Mouse (Mus musculus) forebrain, embryonic 14.5 days (tissue): ENCODE results near the gene Rasa4. TPM values are rescaled to one million over a fixed set of nuclear protein-coding genes. Genes with fewer than 3 reads are reported as not detected.
A peak's percentile ranks its signal among the peaks of the same experiment; 100 is the strongest.

Source experiments
- ATAC-seq: fragments of 200-750 bp; cut with Nextera tagmentation; 2 replicates; pipeline ENCODE4 v1.8.0; 2017; ENCODE audit warnings: mild to moderate bottlenecking, moderate library complexity
- DNase-seq: peaks from one replicate; pipeline ENCODE4 v3.0.0-alpha.2; 2015; ENCODE audit warnings: low spot score
- H3K27ac ChIP-seq: fragments of 300-500 bp; sonication (generic); 2 replicates; pipeline ENCODE4 v1.5.1; 2014; ENCODE audit warnings: low read depth, mild to moderate bottlenecking, control low read depth, low read length, moderate library complexity
- H3K27me3 ChIP-seq: fragments of 300-500 bp; sonication (generic); replicated peaks from 2 replicates; pipeline ENCODE4 v1.6.1; 2014; ENCODE audit warnings: low read length, control low read depth, mixed read lengths; ENCODE audit not compliant: control insufficient read depth, insufficient read depth
- H3K36me3 ChIP-seq: fragments of 300-500 bp; sonication (generic); 2 replicates; pipeline ENCODE4 v1.6.1; 2014; ENCODE audit warnings: low read length, control low read depth; ENCODE audit not compliant: control insufficient read depth, insufficient read depth
- H3K4me1 ChIP-seq: fragments of 300-500 bp; sonication (generic); 2 replicates; pipeline ENCODE4 v1.6.1; 2014; ENCODE audit warnings: antibody characterized with exemption, low read length, control low read depth; ENCODE audit not compliant: control insufficient read depth, insufficient read depth
- H3K4me2 ChIP-seq: fragments of 300-500 bp; sonication (generic); 2 replicates; pipeline ENCODE4 v1.6.1; 2014; ENCODE audit warnings: mild to moderate bottlenecking, control low read depth, low read length
- H3K4me3 ChIP-seq: fragments of 300-500 bp; sonication (generic); 2 replicates; pipeline ENCODE4 v1.5.1; 2014; ENCODE audit warnings: low read depth, low read length, control low read depth
- H3K9ac ChIP-seq: fragments of 300-500 bp; sonication (generic); 2 replicates; pipeline ENCODE4 v1.6.1; 2014; ENCODE audit warnings: mild to moderate bottlenecking, low read length, control low read depth, moderate library complexity
- H3K9me3 ChIP-seq: fragments of 300-500 bp; sonication (generic); replicated peaks from 2 replicates; pipeline ENCODE4 v1.6.1; 2016; ENCODE audit warnings: low read length, control low read depth, mixed read lengths; ENCODE audit not compliant: control insufficient read depth
- WGBS: fragments of 180-500 bp; shearing (Covaris S2); extraction: QIAGEN DNeasy Blood & Tissue Kit; methylation state at CpG from one replicate; pipeline ENCODE4 v1.1.7; 2014; 5-methylcytosine and 5-hydroxymethylcytosine counted together
- polyA plus RNA-seq: library from polyadenylated mRNA; unstranded; fragments of >200 nt; fragmentation: Nextera tagmentation; extraction: Ambion mirVana; gene quantifications from 2 replicates; pipeline ENCODE4 v1.2.1, GENCODE M21; 2014

The Rasa4 gene
- polyA plus RNA-seq, 1 experiment from 2014 or later: 4.9 TPM

DNA sequence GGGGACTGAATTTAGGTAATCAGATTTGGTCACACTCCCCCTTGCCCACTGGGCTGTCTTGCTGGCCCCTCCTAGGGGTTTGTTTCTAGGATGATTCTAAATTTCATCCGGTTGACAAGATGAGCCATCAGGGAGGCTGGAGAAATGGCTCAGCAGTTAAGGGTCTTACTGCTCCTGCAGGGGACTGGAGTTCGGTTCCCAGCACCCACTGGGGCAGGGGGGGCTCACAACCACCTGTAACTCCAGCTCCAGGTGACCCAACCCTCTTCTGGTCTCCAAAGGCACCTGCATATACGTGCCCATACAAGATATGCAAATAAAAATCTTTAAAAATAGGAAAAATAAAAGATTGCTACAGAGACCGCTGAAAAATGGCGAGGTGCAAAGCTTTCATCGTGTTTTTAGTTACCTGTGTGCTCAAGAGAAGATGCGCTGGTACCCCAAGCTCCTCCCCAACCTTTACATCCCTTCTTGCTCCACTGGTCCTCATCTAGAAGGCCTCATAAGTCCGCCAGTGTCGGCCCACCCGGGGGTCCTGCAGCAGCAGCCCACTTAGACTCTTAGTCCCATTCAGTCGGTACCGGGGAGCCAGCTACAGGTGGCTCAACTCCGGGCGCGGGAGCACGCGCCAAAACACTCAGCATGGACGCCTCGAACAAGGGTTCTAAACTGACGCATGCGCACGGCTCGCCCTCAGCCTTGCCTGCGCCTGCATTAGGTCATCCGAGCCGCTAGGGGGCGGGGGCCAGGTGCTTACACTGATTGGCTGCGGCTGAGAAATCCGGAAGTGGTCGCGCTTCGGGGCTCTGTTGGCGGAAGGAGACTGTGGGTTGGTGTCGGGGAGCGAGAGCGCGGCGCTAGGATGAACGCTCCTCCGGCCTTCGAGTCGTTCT, 32.4 kb downstream of the Rasa4 start, which contains the start of gene Polr2j:
Polr2j (plus strand) TSS at position 741 of the 893 bp plus-strand sequence.
- 0 out of 2 replicates have a peak within 1 kb of the TSS, but pooled peaks have one; percentile 44 for H3K27ac ChIP-seq
- peak within 1 kb of the TSS; percentile 80 for H3K4me3 ChIP-seq
- H3K36me3 ChIP-seq: peaks cover 16% of the 10 kb centered on the region
- WGBS: 3% methylated on average over 42 of the region's 42 CpGs
- H3K9me3 ChIP-seq: no peaks in the 10 kb centered on the region
- peak within 1 kb of the TSS; percentile 86 for H3K4me2 ChIP-seq
- H3K9ac ChIP-seq: peak within 1 kb of the TSS; percentile 77
- H3K27me3 ChIP-seq: no peaks in the 10 kb centered on the region
- peaks cover 12% of the 10 kb centered on the region for H3K4me1 ChIP-seq
- peak; percentile 97 for ATAC-seq
- DNase-seq: peak; percentile 98

DNA sequence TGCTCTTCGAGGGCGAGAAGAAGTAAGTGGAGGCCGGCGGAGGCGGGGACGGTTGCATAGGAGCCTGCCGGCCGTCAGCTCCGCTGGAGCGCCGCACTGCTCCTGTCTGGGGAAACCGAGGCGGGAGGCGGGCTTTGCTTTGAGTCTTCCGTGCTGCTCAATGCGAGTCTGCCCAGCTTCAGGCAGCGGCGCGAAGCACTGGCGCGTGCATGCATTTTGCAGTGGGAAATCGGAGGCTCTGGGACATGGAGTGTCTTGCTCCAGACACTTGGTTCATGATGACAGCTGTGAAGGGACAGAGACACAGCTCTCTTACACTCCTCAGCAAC, 33.0 kb downstream of the Rasa4 start:
- Histone ChIP-seq H3K9me3 (no peaks in the 10 kb centered on the region), H3K4me2 (peak overlapping the region; percentile 86), H3K9ac (peak overlapping the region; percentile 77), H3K36me3 (peaks cover 22% of the 10 kb centered on the region), H3K27me3 (no peaks in the 10 kb centered on the region), H3K4me3 (peak overlapping the region; percentile 80), H3K4me1 (peaks cover 12% of the 10 kb centered on the region), H3K27ac (0 out of 2 replicates have a peak overlapping the region, but pooled peaks have one; percentile 44)
- no peak for DNase-seq
- WGBS: under 1% methylated on average over 22 of the region's 22 CpGs
- peak; percentile 60 for ATAC-seq

DNA sequence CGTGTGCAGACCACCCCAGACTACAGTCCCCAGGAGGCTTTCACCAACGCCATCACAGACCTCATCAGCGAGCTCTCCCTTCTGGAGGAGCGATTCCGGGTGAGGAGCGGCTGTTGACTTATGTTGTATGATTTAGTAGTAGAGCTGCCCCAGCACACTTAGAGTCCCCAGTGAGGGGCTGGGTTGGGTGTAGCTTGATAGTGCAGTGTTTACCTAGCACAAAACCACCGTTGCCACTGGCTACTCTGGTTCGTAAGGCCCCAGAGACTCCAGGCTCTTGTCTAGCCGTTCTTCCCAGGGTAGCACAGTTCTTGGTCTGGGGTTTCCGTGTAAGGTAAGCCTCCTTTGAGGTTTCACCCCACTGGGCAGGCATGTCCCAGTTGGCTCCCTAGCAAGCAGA, 38.4 kb downstream of the Rasa4 start:
- WGBS: 91% methylated on average over 10 of the region's 10 CpGs

GRCm38 (mm10) chr5:136135571-136136291, 52.0 kb downstream of the Rasa4 start, which contains the start of the genes Lrwd1 and Alkbh4:
Lrwd1 (minus strand) TSS chr5:136136074.
Alkbh4 (plus strand) TSS chr5:136136146.
- DNase-seq (peak; percentile 98), ATAC-seq (peak; percentile 97)
- Histone ChIP-seq H3K4me3 (peak within 1 kb of the TSS; percentile 80), H3K9me3 (no peaks in the 10 kb centered on the region), H3K27me3 (no peaks in the 10 kb centered on the region), H3K27ac (no peak within 1 kb of the TSS; the same call in 1 of the 2 replicates), H3K4me2 (peak within 1 kb of the TSS; percentile 77), H3K9ac (peak within 1 kb of the TSS; percentile 72), H3K36me3 (peaks cover 43% of the 10 kb centered on the region), H3K4me1 (peaks cover 8% of the 10 kb centered on the region)
- under 1% methylated on average over 60 of the region's 60 CpGs for WGBS

More for the DNA sequence above, 38.4 kb downstream of the Rasa4 start:
- Histone ChIP-seq H3K27ac (no peak overlapping the region), H3K36me3 (peaks cover 73% of the 10 kb centered on the region), H3K9ac (no peak overlapping the region), H3K4me1 (peaks cover 6% of the 10 kb centered on the region), H3K4me3 (no peak overlapping the region), H3K4me2 (no peak overlapping the region), H3K27me3 (no peaks in the 10 kb centered on the region), H3K9me3 (no peaks in the 10 kb centered on the region)
- no peak for ATAC-seq
- no peak for DNase-seq

- Histone ChIP-seq H3K4me2 (peak overlapping the region; percentile 77), H3K9ac (peak overlapping the region; percentile 72), H3K27ac (no peak overlapping the region; the same call in 1 of the 2 replicates), H3K4me1 (peaks cover 8% of the 10 kb centered on the region), H3K27me3 (no peaks in the 10 kb centered on the region), H3K36me3 (peaks cover 46% of the 10 kb centered on the region), H3K9me3 (no peaks in the 10 kb centered on the region), H3K4me3 (peak overlapping the region; percentile 80)
- ATAC-seq (no peak), DNase-seq (no peak)
- 7% methylated on average over 20 of the region's 20 CpGs for WGBS
Observed at GRCm38 (mm10) chr5:136136292-136136990, 52.7 kb downstream of the Rasa4 start.

GRCm38 (mm10) chr5:136137658-136138274, 54.0 kb downstream of the Rasa4 start:
- Histone ChIP-seq H3K4me3 (no peak overlapping the region), H3K9ac (no peak overlapping the region), H3K27me3 (no peaks in the 10 kb centered on the region), H3K36me3 (peaks cover 43% of the 10 kb centered on the region), H3K9me3 (no peaks in the 10 kb centered on the region), H3K4me2 (no peak overlapping the region), H3K27ac (no peak overlapping the region), H3K4me1 (peaks cover 8% of the 10 kb centered on the region)
- no peak for ATAC-seq
- peak; percentile 60 for DNase-seq
- WGBS: 72% methylated on average over 13 of the region's 13 CpGs

DNA sequence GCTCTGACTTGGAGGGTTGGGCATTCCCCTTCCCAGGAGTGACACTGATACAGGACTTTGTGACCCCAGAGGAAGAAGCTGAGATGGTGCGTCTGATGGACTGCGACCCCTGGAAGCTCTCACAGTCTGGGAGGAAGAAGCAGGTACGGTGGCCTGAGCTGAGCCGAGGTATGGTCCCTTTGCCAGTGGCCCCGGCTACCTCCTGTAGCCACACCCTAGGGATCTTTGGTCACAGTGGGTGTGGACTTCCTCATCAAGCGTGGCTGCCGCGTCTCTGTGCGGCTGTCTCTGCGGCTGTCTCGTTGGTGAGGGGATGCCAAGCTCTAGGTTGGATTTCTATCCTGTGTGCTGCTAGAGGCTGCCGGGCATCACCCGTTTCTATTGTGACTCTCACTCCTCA, 55.7 kb downstream of the Rasa4 start:
- WGBS: 95% methylated on average over 13 of the region's 13 CpGs
- Histone ChIP-seq H3K36me3 (peaks cover 36% of the 10 kb centered on the region), H3K4me1 (peaks cover 8% of the 10 kb centered on the region), H3K27me3 (no peaks in the 10 kb centered on the region), H3K4me2 (no peak overlapping the region), H3K4me3 (no peak overlapping the region), H3K9ac (no peak overlapping the region), H3K9me3 (no peaks in the 10 kb centered on the region), H3K27ac (no peak overlapping the region)
- DNase-seq (no peak), ATAC-seq (no peak)

GRCm38 (mm10) chr5:136140057-136140482, 56.4 kb downstream of the Rasa4 start:
- H3K36me3 ChIP-seq: peaks cover 36% of the 10 kb centered on the region
- H3K4me2 ChIP-seq: no peak overlapping the region
- 97% methylated on average over 8 of the region's 10 CpGs for WGBS
- H3K27ac ChIP-seq: no peak overlapping the region
- peaks cover 5% of the 10 kb centered on the region; the same call in 1 of the 2 replicates for H3K4me1 ChIP-seq
- ATAC-seq: no peak
- DNase-seq: no peak
- no peaks in the 10 kb centered on the region for H3K27me3 ChIP-seq
- no peak overlapping the region for H3K9ac ChIP-seq
- H3K9me3 ChIP-seq: no peaks in the 10 kb centered on the region
- no peak overlapping the region for H3K4me3 ChIP-seq
